Mouse (Mus musculus): ENCODE results near the gene Enah.

Gene Enah

DNA sequence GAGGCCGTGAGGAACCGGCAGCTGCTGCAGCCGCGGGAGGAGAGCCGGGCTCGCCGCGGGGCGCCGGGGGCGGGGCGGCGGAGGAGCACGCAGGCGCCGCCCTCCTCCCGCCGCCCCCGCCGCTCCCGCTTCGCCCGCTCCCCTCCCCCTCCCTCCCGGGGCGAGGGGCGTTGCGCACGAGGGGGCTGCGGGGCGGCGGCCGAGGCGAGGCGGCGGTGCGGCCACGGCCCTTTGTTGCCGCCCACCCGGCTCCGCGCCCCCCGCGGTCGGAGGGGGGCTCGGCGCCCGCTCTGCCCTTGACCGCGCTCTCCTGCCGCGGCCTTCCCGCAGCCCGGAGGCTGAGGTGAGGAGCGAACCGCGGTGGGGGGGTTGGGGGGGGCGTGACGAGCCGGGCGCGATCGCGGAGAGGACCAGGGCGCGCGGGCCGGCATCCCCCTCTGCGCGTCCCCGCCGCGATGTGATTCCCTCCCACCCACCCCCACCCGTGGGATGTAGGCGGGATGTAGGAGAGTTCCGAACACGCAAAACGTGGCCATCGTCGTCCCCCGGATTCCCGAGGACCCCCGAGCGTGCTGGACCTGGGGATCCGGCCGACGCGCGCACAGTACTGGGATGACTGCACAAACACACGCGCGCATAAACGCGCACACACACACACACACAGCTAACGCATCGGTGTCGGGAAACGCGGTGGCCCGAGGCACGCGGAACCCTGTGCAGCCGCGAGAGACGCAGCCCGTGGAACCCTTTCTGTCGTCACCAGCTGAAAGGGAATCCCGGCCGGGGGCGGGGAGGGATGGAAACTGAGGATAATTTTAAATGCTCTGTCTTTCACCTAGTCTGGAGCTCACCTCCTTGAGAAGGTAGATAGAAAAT, at the start of gene Enah:
Enah (minus strand) TSS at position 65 of the 876 bp plus-strand sequence.
- DNase-seq (ENCODE audit: low spot score), result peak; percentile 64

DNA sequence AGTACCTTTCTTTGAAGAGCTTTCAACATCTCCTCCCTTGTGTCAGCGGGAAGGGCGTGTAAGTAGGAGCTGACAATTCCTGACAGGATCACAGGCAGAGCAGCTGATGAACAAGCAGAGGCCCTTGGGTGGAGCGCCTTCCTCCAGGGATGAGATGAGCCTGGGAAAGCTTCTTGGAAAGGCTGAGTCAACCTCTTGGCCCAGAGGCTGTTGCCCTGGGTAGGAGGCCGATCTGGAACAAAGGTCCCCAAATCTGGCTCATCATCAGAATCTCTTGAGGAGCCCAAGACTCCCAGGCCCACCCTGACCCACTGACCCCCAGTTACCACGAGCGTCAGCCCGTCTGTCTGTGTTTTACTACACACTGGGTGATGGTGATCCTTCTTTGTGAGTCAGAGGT, 48.3 kb upstream of the Enah start:
- DNase-seq (ENCODE audit: low spot score), result no peak

DNA sequence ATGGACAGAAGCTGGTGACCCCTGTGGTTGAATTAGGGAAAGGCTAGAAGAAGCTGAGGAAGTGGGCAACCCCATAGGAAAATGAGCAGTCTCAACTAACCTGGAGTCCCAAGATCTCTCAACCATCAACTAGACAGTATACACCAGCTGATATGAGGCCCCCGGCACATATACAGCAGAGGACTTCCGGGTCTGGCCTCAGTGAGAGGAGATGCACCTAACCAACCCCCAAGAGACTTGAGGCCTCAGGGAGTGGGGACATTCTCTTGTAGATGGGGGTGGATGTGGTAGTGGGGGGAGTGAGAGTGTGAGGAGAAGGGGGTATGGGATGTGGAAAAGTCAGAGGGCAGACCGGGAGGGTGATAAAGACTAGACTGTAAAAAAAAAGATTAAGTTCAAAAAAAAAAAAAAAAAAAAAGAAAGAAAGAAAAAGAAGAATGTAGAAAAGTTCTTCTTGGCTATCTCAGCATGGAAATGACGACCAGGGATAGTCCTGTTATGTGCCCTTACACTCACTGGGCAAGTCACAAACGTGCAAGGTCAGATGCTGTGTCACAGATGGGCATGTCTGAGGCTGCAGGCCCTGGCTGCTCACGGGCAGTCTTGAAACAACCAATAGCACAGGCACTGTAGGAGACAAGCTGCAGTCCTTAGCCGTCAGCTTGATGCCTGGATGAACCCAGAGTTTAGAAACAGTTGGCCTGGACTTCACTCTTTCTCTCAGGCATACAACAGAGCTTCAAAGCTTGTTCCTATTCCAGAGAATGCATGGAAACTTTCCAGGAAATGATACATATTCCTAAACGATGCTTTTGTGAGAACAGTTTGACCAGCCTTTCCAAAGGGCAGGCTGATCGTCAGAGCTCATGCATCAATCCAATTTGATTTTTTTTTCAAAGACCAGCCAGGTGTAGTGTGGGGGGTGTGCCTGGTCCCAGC, 47.0 kb upstream of the Enah start:
- no peak for DNase-seq (ENCODE audit: low spot score)

DNA sequence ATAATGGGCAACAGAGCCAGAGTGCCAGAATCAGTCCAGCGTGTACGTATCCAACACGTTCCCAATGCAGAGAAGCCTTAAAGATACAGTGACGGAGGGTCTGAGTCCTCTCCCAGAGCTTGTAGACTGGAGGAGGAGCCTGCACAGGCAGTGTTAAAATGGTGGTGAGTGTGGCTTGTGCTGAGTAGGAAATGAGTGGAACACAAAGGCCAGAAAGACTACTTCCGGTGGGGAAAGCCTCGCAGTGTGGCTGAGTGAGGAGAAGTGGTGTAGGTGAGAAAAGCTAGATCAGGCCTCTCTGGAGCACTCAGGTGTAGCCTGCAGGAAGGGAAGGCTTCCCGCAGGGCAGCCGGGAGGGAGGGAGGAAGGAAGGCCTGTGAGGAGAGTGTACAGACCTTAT, 43.9 kb upstream of the Enah start:
- DNase-seq (ENCODE audit: low spot score), result no peak

DNA sequence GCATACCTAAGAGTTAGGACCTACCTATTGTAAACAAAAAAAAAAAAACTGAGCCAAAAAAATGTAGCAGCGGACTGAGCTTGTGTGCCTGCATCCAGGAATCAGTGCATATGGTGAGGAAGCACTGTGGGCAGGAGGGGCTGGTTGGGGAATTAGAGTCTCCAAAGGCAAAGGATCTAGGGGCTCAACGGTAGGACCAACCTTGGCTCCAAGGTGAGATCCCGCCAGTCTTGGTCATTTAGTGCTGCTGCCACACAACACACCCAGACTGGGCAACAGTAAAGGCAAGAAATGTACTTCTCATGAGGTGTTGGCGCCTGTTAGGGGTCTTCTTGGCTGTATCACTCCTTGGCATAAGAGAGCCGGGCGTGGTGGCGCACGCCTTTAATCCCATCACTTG, 43.0 kb upstream of the Enah start:
- DNase-seq (ENCODE audit: low spot score), result no peak

DNA sequence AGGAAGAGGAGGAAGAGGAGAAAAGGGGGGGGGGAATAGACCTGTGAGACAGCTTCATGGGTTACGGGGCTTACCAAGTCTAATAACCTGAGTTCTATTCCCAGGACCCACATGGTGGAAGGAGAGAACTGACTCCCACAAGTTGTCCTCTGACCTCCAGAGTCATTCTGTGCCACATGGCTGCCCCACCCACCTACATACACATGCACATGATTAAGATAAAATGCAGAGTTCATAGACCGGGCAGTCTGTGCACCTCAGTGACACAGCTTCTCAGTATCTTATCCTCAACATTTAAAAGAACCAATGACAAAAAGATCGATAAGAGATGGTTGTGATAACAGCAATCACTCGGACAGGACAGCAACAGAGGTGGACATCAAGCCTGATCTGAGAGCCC, 41.4 kb upstream of the Enah start:
- DNase-seq (ENCODE audit: low spot score), result no peak

DNA sequence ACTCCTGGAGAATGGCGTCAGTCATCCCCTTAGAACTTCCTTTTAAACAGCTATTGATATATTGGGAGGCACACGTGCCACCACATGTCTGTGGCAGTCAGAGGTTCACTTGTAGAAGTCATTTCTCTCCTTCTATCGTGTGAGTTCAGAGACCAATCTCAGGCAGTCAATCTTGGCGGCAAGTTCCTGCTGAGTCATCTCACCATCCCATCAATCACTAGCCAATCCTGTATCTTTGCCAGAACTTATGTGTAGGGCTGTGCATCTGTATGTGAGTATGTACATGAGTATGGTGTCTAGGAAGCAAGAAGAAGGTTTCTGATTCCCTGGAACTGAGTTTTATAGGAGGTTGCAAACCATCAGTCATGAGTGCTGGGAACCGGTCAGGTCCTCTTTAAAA, 40.0 kb upstream of the Enah start:
- DNase-seq (ENCODE audit: low spot score), result no peak

DNA sequence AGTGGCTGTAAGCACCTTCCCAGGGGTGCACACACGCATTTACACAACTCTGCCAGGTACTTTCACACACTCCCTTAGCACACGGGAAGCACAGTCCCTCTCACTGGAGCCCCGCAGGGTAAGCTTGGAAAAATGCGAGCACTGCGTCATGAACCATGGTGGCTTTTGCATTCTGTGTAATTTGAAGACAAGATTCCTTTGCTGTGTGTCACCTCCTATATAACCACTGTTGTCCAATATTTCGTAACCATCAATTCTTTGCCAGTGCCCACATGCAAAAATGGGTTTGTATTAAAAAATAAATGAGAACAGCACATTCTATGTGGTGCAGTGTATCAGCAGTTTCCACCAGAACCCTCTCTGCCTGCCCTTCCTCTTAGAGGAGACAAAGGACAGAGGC, 38.2 kb upstream of the Enah start:
- no peak for DNase-seq (ENCODE audit: low spot score)

DNA sequence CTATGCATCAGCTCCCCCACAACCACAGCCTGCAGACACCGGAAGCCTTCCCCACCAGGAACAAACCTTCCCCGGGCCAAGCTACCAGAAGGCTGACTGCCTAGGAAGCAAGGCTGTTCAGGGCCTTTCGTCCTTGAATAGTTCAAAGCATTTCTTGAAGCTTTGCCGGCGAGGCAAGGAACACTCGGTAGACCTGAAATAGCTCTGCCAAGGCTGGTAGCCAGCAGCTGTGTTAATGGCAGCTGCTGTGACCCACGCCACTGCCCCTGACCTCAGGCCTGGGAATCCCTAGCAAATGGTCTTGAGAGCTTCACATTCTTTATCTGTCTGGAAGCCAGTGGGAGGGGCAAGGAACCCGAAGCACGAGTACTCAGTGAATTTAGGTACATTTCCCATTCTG, 35.3 kb upstream of the Enah start:
- DNase-seq (ENCODE audit: low spot score), result peak; percentile 75

DNA sequence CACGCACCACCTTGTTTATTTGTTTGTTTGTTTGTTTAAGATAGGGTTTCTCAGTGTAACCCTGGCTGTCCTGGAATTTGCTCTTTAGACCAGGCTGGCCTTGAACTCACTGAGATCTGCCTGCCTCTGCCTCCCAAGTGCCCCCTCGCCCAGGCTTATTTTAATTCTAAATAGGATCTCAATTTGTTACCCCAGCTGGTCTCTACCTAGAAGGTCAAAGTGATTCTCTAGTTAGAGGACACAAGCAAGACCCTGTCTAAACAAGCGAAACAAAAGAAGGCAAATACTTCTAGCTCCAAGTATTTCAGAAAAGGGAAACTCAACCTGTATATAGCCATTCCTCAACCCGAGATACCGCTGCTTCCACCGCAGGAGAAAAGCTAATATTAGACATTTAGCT, 34.9 kb upstream of the Enah start:
- no peak for DNase-seq (ENCODE audit: low spot score)

DNA sequence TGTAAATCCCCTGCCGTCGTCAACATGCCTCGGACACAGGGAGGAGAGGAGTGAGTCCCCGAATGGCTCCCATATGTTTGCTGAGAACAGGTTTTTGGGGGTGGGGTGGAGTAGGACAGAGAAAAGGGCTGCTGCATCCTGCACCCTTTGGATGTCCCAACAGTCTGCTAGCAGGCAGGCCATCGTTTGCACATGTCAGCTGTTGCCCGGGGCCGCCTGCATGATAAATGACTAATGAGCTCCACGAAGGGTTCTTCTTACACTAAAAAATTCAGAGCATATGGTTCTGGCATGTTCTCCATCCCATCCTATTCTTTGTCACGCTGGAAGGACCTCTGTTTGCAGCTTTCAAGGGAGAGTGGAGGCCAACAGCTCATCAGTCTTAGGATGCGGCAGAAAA, 33.2 kb upstream of the Enah start:
- DNase-seq (ENCODE audit: low spot score), result no peak

DNA sequence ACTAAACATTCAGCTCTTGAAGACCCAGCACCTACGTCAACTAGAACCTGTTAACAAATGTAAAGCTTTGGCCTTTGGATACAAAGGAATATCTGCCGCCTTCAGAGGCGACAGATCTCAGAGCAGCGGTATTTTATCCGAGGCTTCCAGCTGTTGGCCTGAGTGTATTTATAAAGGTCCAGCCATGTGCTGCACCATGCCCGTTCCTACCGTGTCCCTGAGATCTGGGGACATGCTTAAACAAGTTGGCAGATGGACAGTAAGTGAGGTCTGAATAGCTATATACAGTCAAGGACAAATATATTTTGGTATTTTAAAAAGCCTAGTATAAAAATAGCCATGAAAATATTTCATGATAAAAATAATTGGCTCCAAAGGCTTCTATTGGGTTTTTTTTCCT, 32.6 kb upstream of the Enah start:
- DNase-seq (ENCODE audit: low spot score), result no peak

DNA sequence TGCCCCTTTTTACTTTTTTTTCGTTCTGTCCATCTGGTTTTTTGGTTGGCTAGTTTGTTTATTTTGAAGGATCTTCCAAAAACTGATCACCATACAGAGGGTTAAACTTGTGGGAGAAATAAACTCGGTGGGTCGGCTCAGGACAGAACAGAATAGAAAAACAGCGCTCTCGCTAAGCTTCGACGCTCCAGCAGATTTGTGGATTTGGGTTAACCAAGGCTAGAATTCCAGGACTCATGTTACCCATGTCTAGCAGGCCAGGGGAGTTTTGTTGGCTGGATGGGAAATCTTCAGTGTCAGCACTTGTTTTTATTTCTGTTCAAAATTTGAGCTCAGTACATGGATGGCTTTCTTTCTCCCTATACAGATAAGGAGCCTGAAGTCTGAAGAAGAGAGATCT, 30.0 kb upstream of the Enah start:
- DNase-seq (ENCODE audit: low spot score), result no peak

DNA sequence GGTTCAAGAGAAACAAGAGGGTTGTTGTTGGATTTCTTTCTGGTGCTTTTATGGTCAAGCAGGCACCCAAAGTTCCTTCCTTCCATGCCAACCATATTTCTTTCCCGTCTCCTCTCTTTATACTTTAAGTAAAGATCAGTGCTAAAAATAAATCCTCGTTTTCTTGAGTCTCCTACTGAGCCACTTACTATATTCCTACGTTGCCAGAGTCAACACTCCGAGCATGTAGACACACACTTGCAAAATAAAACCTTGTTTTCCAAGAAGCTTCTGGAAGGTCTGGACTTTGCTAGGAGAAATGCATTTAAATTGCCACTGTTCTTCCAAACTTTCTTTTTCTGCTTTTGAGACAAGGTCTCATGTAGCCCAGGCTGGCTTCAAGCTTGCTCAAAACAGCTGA, 28.3 kb upstream of the Enah start:
- no peak for DNase-seq (ENCODE audit: low spot score)

DNA sequence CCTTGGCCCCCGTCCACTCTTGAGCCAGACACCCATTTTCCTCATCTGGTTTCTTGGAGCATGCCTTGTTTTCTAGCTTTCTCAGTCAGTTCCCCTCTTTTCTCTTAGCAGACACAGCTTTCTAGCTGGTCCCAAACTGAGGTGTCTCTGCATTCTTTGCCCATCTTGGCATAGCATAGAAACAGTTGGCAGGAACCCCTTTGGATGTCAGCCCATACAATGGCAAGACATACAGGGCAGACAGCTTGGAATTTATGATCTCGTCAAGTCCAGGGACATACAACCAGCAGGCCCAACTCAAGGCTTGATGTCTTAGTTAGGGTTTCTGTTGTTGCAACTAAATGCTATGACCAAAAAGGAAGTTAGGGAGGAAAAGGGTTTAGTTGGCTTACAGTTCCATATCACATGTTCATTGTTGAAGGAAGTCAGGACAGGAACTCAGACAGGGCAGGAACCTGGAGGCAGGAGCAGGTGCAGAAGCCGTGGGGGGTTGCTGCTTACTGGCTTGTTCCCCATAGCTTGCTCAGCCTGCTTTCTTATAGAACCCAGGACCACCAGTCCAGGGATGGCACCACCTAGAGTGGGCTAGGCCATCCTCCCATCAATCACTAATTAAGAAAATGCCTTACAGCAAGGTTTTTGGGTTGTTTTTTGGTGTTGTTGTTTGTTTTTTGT, 27.4 kb upstream of the Enah start:
- no peak for DNase-seq (ENCODE audit: low spot score)

DNA sequence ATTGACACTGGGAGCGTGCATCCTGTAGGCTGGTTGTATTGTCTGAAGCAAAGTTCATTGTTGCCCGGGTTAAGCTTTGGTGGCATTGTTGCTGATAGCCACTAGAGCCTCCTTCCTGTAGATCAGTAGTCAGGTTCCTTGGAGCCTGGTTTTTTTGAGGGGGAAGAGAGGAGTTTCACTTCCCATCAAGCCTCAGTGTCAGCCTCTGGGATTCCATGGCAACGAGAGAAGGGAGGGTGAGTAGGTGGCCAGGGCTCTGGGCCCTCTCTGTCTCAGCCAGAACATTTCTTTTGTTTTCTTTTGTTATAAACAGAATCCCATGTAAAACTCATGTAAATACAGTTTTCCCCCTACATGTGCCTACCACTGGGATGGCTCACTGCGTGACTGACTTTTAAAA, 25.4 kb upstream of the Enah start:
- DNase-seq (ENCODE audit: low spot score), result no peak

DNA sequence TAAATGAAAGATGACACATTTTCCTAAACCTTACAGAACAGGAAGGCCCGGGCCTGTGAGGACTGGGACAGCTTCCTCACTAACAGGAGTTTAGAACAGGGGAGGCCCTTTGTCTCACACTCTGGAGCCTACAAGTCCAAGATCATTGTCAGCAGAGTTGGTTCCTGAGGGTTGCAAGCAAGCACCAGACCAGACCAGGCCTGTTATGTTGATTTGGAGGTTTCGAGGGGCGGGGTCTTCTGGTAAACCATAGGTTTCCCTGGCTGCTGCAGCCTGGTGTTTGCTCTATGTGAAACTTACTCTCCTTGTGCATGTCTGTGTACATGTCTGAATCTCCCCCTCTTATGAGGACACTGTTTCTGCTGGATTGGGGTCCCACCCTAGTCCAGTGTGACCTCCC, 20.7 kb upstream of the Enah start:
- DNase-seq (ENCODE audit: low spot score), result no peak

DNA sequence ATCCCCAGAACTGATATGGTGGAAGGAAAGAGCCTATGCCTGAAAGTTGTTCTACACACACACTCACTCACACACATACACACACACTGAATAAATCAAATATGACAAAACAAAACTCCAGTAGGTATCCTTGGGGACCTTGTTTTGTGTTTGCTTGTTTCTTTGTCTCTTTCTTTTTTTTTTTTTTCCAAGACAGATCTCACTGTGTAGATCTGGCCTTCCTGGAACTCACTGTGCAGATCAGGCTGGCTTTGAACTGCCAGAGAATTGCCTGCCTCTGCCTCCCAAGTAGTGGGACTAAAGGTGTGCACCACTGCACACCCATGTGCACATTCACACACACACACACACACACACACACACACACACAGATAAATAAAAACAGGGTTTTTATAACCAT, 12.0 kb upstream of the Enah start:
- no peak for DNase-seq (ENCODE audit: low spot score)

DNA sequence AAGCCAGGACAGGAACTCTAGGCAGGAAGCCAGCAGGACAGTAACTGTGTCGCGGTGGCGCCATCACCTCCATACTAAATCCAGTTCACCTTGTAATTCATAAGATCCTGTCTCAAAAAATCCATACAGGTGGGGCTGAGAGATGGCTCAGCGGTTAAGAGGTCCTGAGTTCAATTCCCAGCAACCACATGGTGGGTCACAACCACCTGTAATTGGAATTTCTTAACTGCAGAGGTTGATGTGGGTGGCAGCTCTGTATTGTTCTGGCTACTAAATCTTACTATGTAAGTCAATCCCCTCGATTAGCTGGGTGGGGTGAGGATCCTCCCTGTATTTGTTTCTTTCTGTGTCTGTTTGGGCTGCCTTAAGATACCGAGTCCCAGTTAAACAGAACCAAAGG, 11.3 kb upstream of the Enah start:
- no peak for DNase-seq (ENCODE audit: low spot score)

DNA sequence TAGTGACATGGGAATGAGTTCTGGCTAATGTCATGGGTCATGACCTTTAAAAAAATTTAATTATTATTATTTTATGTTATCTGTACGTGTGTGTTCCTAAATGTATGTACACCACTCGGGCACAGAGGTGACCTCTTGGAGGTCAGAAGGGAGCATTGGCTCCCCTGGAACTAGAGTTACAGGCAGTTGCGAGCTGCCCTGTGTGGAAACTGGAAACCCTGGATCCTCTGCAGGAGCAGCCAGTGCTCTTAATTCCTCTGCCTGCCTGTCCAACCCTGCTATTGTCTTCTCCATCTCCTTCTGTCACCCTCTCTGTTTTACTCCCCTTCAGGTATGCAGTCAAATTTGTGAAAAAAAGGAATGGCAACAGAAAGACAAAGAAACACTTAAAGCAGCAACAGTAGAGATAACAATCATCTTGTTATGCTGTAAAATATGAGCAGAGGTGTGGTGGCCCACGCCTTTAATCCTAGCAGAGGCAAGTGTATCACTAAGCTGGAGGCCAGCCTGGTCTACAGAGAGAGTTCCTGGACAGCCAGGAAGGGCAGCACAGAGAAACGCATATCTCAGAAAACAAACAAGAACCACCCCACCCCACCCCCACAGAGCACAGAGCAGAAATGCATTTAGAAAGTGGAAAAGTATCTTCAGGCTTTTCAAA, 10.3 kb upstream of the Enah start:
- no peak for DNase-seq (ENCODE audit: low spot score)

DNA sequence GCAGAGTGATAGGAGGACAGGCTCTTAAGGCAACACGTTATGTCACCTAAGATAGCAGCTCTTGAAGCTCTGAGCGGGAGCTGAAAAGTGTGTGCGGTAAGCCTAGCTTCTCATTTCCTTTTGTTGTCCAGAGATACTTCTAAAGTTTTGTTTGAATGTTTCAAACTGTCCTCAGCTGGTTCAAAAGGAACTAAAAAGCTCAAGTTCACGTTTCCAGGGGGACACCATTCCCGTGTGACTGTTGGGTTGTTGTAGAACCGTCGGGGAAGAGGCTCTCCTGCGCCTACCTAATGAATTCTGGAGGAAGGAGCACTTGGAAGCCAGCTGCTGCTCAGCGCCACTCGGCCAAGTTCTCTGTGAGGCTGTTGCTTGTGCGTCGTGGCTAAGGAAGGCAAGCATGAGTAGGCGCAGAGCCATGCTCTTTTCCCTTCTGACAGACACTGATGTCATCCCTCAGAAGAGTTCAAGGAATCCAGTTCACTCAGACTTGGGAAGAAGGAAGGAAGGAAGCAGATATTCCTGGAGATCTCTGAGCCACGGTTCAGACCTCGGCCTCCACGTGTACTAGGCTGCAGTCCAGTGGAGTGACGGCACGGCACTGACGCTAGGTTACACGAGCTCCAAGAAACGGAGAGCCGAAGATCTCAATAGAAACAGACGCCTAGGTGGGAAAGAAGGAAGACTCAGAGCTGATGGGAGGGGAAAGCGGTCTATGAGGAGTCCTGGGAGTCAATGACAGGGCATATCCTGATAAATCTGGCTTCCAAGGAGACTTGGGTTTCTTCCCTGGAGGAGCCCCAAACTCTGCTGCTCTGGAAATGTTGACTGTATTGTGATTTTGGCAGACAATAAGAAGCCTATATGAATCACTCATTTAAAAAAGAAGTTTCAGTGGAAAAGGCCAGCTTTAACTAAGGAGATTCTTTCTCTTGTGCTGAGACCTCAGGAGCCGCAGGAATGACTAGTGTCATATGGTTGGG, 8.7 kb upstream of the Enah start:
- DNase-seq (ENCODE audit: low spot score), result no peak

All from ovary, adult 18-20 months (tissue).